Mouse (Mus musculus): Measurements from ENCODE around the gene Dand5. TPM values are rescaled to one million over a fixed set of nuclear protein-coding genes. Genes with fewer than 3 reads are reported as not detected.

Dand5 gene
- polyA plus RNA-seq, 1 experiment: 2.2 TPM

GRCm38 (mm10) chr8:84846722-84847572 lies 24.3 kb upstream of the Dand5 start, which contains the start of gene Calr:
Gene Calr, minus strand, starts transcription at chr8:84846934.
- Histone ChIP-seq H3K27me3 (ENCODE audit: control insufficient read depth, insufficient read depth, low read length) (no peaks in the 10 kb centered on the region), H3K4me3 (ENCODE audit: control insufficient read depth, insufficient read depth, low read length) (peak within 1 kb of the TSS; percentile 81), H3K4me1 (replicated peaks; ENCODE audit: control insufficient read depth, insufficient read depth, low read length) (peaks cover 14% of the 10 kb centered on the region), H3K27ac (ENCODE audit: control insufficient read depth, insufficient read depth, low read length) (peak within 1 kb of the TSS; percentile 84), H3K36me3 (ENCODE audit: control insufficient read depth, insufficient read depth, low read length) (peaks cover 23% of the 10 kb centered on the region)
- TF ChIP-seq CTCF (IDR thresholded peaks at IDR 0.05; ENCODE audit: borderline replicate concordance, control insufficient read depth, extremely low read depth, insufficient read depth, low read length, poor library complexity) (peak; percentile 53; the same call in 1 of the 2 replicates), POLR2A (IDR thresholded peaks at IDR 0.05; ENCODE audit: control insufficient read depth, extremely low read depth, insufficient read depth, low read length, poor library complexity) (peak; percentile 96)
- peak; percentile 99 for DNase-seq
- under 1% methylated on average over 55 of the region's 55 CpGs for WGBS

GRCm38 (mm10) chr8:84846094-84846721 lies 23.6 kb upstream of the Dand5 start:
- peaks cover 25% of the 10 kb centered on the region for H3K36me3 ChIP-seq (ENCODE audit: control insufficient read depth, insufficient read depth, low read length)
- peak overlapping the region; percentile 39 for H3K27ac ChIP-seq (ENCODE audit: control insufficient read depth, insufficient read depth, low read length)
- peak overlapping the region; percentile 81 for H3K4me3 ChIP-seq (ENCODE audit: control insufficient read depth, insufficient read depth, low read length)
- peaks cover 14% of the 10 kb centered on the region for H3K4me1 ChIP-seq (replicated peaks; ENCODE audit: control insufficient read depth, insufficient read depth, low read length)
- TF ChIP-seq CTCF (IDR thresholded peaks at IDR 0.05; ENCODE audit: borderline replicate concordance, control insufficient read depth, extremely low read depth, insufficient read depth, low read length, poor library complexity): no peak
- TF ChIP-seq POLR2A (IDR thresholded peaks at IDR 0.05; ENCODE audit: control insufficient read depth, extremely low read depth, insufficient read depth, low read length, poor library complexity): no peak
- DNase-seq: peak; percentile 17
- H3K27me3 ChIP-seq (ENCODE audit: control insufficient read depth, insufficient read depth, low read length): no peaks in the 10 kb centered on the region
- under 1% methylated on average over 30 of the region's 30 CpGs for WGBS

- Histone ChIP-seq H3K27me3 (ENCODE audit: control insufficient read depth, insufficient read depth, low read length) (no peaks in the 10 kb centered on the region), H3K4me3 (ENCODE audit: control insufficient read depth, insufficient read depth, low read length) (peak overlapping the region; percentile 81), H3K4me1 (replicated peaks; ENCODE audit: control insufficient read depth, insufficient read depth, low read length) (peaks cover 14% of the 10 kb centered on the region), H3K27ac (ENCODE audit: control insufficient read depth, insufficient read depth, low read length) (no peak overlapping the region), H3K36me3 (ENCODE audit: control insufficient read depth, insufficient read depth, low read length) (peaks cover 25% of the 10 kb centered on the region)
- TF ChIP-seq POLR2A (IDR thresholded peaks at IDR 0.05; ENCODE audit: control insufficient read depth, extremely low read depth, insufficient read depth, low read length, poor library complexity): no peak
- no peak for TF ChIP-seq CTCF (IDR thresholded peaks at IDR 0.05; ENCODE audit: borderline replicate concordance, control insufficient read depth, extremely low read depth, insufficient read depth, low read length, poor library complexity)
- WGBS: 10% methylated on average over 12 of the region's 12 CpGs
- no peak for DNase-seq
These were observed 22.9 kb upstream of the Dand5 start for GRCm38 (mm10) chr8:84845355-84846093.

GRCm38 (mm10) chr8:84844397-84845070 lies 21.9 kb upstream of the Dand5 start:
- DNase-seq: no peak
- H3K27ac ChIP-seq (ENCODE audit: control insufficient read depth, insufficient read depth, low read length): no peak overlapping the region
- H3K36me3 ChIP-seq (ENCODE audit: control insufficient read depth, insufficient read depth, low read length): peaks cover 25% of the 10 kb centered on the region
- H3K27me3 ChIP-seq (ENCODE audit: control insufficient read depth, insufficient read depth, low read length): no peaks in the 10 kb centered on the region
- WGBS: 91% methylated on average over 9 of the region's 9 CpGs
- H3K4me1 ChIP-seq (replicated peaks; ENCODE audit: control insufficient read depth, insufficient read depth, low read length): peaks cover 18% of the 10 kb centered on the region
- no peak overlapping the region for H3K4me3 ChIP-seq (ENCODE audit: control insufficient read depth, insufficient read depth, low read length)
- no peak for TF ChIP-seq POLR2A (IDR thresholded peaks at IDR 0.05; ENCODE audit: control insufficient read depth, extremely low read depth, insufficient read depth, low read length, poor library complexity)
- no peak for TF ChIP-seq CTCF (IDR thresholded peaks at IDR 0.05; ENCODE audit: borderline replicate concordance, control insufficient read depth, extremely low read depth, insufficient read depth, low read length, poor library complexity)

GRCm38 (mm10) chr8:84841514-84841913 lies 18.9 kb upstream of the Dand5 start:
- peaks cover 10% of the 10 kb centered on the region for H3K4me1 ChIP-seq (replicated peaks; ENCODE audit: control insufficient read depth, insufficient read depth, low read length)
- H3K27ac ChIP-seq (ENCODE audit: control insufficient read depth, insufficient read depth, low read length): no peak overlapping the region
- WGBS: 96% methylated on average over 1 of the region's 1 CpGs
- no peak for TF ChIP-seq CTCF (IDR thresholded peaks at IDR 0.05; ENCODE audit: borderline replicate concordance, control insufficient read depth, extremely low read depth, insufficient read depth, low read length, poor library complexity)
- no peak for TF ChIP-seq POLR2A (IDR thresholded peaks at IDR 0.05; ENCODE audit: control insufficient read depth, extremely low read depth, insufficient read depth, low read length, poor library complexity)
- no peak for DNase-seq
- no peak overlapping the region for H3K4me3 ChIP-seq (ENCODE audit: control insufficient read depth, insufficient read depth, low read length)
- peaks cover 37% of the 10 kb centered on the region for H3K36me3 ChIP-seq (ENCODE audit: control insufficient read depth, insufficient read depth, low read length)
- H3K27me3 ChIP-seq (ENCODE audit: control insufficient read depth, insufficient read depth, low read length): no peaks in the 10 kb centered on the region
